Mouse (Mus musculus): ENCODE measurements at regions not wholly inside any gene's neighbourhood (a gene's known extent, or its start where the extent isn't known, plus 50 kb on each side); places are given as distances from the start of the nearest gene placed in this dataset.

DNA sequence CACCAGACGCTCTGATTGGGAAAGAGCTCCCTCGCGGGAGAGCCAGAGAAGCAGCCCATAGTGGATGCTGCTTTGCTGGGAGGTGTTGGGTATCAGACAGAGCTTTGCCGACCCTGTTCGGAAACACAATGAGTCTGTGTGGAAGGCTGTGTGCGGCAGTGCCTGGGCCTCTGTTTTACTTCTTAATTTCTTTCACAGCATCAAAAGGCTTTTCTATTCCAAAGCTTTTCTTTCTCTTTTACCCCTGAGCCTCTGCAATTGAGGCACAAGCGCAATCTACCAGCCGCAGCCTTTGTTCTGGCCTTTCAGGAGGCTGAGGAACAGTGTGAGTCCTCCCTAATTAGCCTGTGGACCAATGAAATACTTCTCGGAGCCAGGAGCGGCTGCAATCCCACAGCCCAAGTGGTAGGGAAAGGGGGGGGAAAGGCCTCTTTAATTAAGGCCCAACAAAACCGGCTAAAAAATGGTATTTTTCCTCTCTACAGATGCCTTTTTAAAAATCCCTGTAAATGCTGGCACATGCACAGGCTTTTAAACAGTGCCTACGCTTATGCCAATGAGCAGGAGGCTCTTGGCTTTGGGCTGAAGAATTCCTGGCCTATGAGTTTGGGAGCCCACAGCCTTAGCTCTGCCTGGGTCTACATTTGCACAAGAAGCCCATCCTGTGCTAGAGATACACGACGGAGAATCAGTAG lies 177.6 kb downstream of the Rnd3 start:
- Histone ChIP-seq H3K4me1 (ENCODE audit: control insufficient read depth, insufficient read depth, low read length) (peaks cover 10% of the 10 kb centered on the region), H3K9ac (ENCODE audit: low read depth, low read length, severe bottlenecking) (no peak overlapping the region; the same call in 1 of the 2 replicates), H3K27ac (replicated peaks; ENCODE audit: low read depth, low read length) (0 out of 2 replicates have a peak overlapping the region, but pooled peaks have one; percentile 22), H3K4me2 (replicated peaks; ENCODE audit: low read depth, low read length, severe bottlenecking) (no peak overlapping the region; the same call in 1 of the 2 replicates), H3K9me3 (ENCODE audit: control insufficient read depth, low read length) (no peaks in the 10 kb centered on the region), H3K27me3 (ENCODE audit: control insufficient read depth, insufficient read depth, low read length) (no peaks in the 10 kb centered on the region), H3K36me3 (ENCODE audit: control insufficient read depth, insufficient read depth, low read length) (no peaks in the 10 kb centered on the region), H3K4me3 (replicated peaks; ENCODE audit: low read length) (0 out of 2 replicates have a peak overlapping the region, but pooled peaks have one; percentile 0)
- WGBS, result 9% methylated on average over 14 of the region's 14 CpGs
- no peak for TF ChIP-seq POLR2A (IDR thresholded peaks at IDR 0.05; ENCODE audit: borderline replicate concordance, extremely low read depth, insufficient read depth, insufficient read length)
- DNase-seq (ENCODE audit: low spot score) (peak; percentile 35), ATAC-seq (ENCODE audit: low FRiP score, low read depth) (peak; percentile 57; the same call in 1 of the 2 replicates)

GRCm38 (mm10) chr2:50968382-50968781 lies 180.5 kb downstream of the Rnd3 start:
- Histone ChIP-seq H3K9me3 (ENCODE audit: control insufficient read depth, low read length) (no peaks in the 10 kb centered on the region), H3K4me2 (replicated peaks; ENCODE audit: low read depth, low read length, severe bottlenecking) (no peak overlapping the region), H3K27me3 (ENCODE audit: control insufficient read depth, insufficient read depth, low read length) (no peaks in the 10 kb centered on the region), H3K4me3 (replicated peaks; ENCODE audit: low read length) (no peak overlapping the region), H3K27ac (replicated peaks; ENCODE audit: low read depth, low read length) (no peak overlapping the region), H3K4me1 (ENCODE audit: control insufficient read depth, insufficient read depth, low read length) (peaks cover 10% of the 10 kb centered on the region), H3K36me3 (ENCODE audit: control insufficient read depth, insufficient read depth, low read length) (no peaks in the 10 kb centered on the region), H3K9ac (ENCODE audit: low read depth, low read length, severe bottlenecking) (no peak overlapping the region)
- WGBS, result 86% methylated on average over 4 of the region's 4 CpGs
- no peak for TF ChIP-seq POLR2A (IDR thresholded peaks at IDR 0.05; ENCODE audit: borderline replicate concordance, extremely low read depth, insufficient read depth, insufficient read length)
- ATAC-seq (ENCODE audit: low FRiP score, low read depth) (no peak), DNase-seq (ENCODE audit: low spot score) (no peak)

DNA sequence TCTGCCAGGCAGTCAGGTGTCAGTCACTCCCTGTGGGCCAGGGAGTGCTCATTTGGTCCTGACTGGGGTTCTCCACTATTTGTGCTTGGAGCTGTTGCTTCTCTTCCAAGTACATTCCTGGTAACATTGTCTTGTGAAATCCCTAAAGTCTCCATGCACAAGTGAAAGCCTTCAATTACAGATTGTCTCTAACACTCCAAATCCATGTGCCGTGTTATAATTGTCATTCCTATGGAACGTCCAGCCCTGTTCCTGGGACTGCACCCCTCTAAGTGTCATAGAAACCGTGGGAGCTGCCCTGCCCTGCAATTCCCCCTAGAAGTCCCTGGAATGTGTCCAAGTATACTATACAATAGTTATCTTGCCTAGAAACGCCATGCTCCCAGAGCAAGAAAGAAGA lies 181.1 kb downstream of the Rnd3 start:
- Histone ChIP-seq H3K27ac (replicated peaks; ENCODE audit: low read depth, low read length) (no peak overlapping the region), H3K9me3 (ENCODE audit: control insufficient read depth, low read length) (no peaks in the 10 kb centered on the region), H3K9ac (ENCODE audit: low read depth, low read length, severe bottlenecking) (no peak overlapping the region), H3K4me2 (replicated peaks; ENCODE audit: low read depth, low read length, severe bottlenecking) (no peak overlapping the region), H3K4me3 (replicated peaks; ENCODE audit: low read length) (no peak overlapping the region), H3K4me1 (ENCODE audit: control insufficient read depth, insufficient read depth, low read length) (peaks cover 10% of the 10 kb centered on the region), H3K27me3 (ENCODE audit: control insufficient read depth, insufficient read depth, low read length) (no peaks in the 10 kb centered on the region), H3K36me3 (ENCODE audit: control insufficient read depth, insufficient read depth, low read length) (no peaks in the 10 kb centered on the region)
- WGBS, result 51% methylated on average over 4 of the region's 4 CpGs
- DNase-seq (ENCODE audit: low spot score) (no peak), ATAC-seq (ENCODE audit: low FRiP score, low read depth) (0 out of 2 replicates have a peak, but pooled peaks have one; percentile 15)
- no peak for TF ChIP-seq POLR2A (IDR thresholded peaks at IDR 0.05; ENCODE audit: borderline replicate concordance, extremely low read depth, insufficient read depth, insufficient read length)

- H3K4me2 ChIP-seq (replicated peaks; ENCODE audit: low read depth, low read length, severe bottlenecking), result no peak overlapping the region
- no peaks in the 10 kb centered on the region for H3K27me3 ChIP-seq (ENCODE audit: control insufficient read depth, insufficient read depth, low read length)
- no peaks in the 10 kb centered on the region for H3K9me3 ChIP-seq (ENCODE audit: control insufficient read depth, low read length)
- no peak overlapping the region for H3K9ac ChIP-seq (ENCODE audit: low read depth, low read length, severe bottlenecking)
- WGBS, result 44% methylated on average over 4 of the region's 4 CpGs
- no peaks in the 10 kb centered on the region for H3K36me3 ChIP-seq (ENCODE audit: control insufficient read depth, insufficient read depth, low read length)
- no peak for TF ChIP-seq POLR2A (IDR thresholded peaks at IDR 0.05; ENCODE audit: borderline replicate concordance, extremely low read depth, insufficient read depth, insufficient read length)
- H3K4me3 ChIP-seq (replicated peaks; ENCODE audit: low read length), result no peak overlapping the region
- no peak overlapping the region for H3K27ac ChIP-seq (replicated peaks; ENCODE audit: low read depth, low read length)
- peaks cover 10% of the 10 kb centered on the region for H3K4me1 ChIP-seq (ENCODE audit: control insufficient read depth, insufficient read depth, low read length)
- ATAC-seq (ENCODE audit: low FRiP score, low read depth) (no peak), DNase-seq (ENCODE audit: low spot score) (no peak)
Observed at GRCm38 (mm10) chr2:50967133-50967532, 181.8 kb downstream of the Rnd3 start.

DNA sequence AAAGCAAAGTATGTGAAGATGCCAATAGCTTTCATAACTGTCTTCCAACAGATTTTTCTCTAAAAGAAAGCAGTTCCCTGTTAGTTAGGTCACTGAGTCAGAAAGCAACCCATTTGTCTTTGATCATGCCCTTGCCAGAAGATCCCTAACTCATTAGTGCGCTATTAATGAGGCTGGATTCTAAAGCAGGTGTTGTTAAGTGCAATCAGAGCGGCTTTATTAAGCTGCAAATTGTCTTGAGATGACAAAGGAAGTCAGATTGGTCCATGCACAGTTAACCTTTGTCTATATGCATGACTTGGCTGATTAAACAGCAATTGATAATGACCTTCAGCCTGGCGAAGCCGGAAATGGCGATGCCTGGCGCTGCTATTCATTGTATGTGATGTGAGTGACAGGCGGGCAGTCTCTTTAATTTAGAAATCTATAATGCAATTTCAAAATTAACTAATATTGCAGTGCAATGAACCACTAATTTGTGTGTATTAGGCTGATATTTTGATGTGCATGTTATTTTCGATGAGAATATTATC lies 183.4 kb downstream of the Rnd3 start:
- Histone ChIP-seq H3K4me1 (ENCODE audit: control insufficient read depth, insufficient read depth, low read length) (no peaks in the 10 kb centered on the region), H3K4me3 (replicated peaks; ENCODE audit: low read length) (no peak overlapping the region), H3K4me2 (replicated peaks; ENCODE audit: low read depth, low read length, severe bottlenecking) (no peak overlapping the region), H3K36me3 (ENCODE audit: control insufficient read depth, insufficient read depth, low read length) (no peaks in the 10 kb centered on the region), H3K9ac (ENCODE audit: low read depth, low read length, severe bottlenecking) (no peak overlapping the region), H3K27ac (replicated peaks; ENCODE audit: low read depth, low read length) (no peak overlapping the region), H3K9me3 (ENCODE audit: control insufficient read depth, low read length) (no peaks in the 10 kb centered on the region), H3K27me3 (ENCODE audit: control insufficient read depth, insufficient read depth, low read length) (no peaks in the 10 kb centered on the region)
- TF ChIP-seq POLR2A (IDR thresholded peaks at IDR 0.05; ENCODE audit: borderline replicate concordance, extremely low read depth, insufficient read depth, insufficient read length), result no peak
- DNase-seq (ENCODE audit: low spot score) (no peak), ATAC-seq (ENCODE audit: low FRiP score, low read depth) (no peak)
- WGBS, result 73% methylated on average over 8 of the region's 8 CpGs
